Mouse (Mus musculus) heart, embryonic 11.5 days (tissue): ENCODE measurements around the gene Fam19a2. TPM values are rescaled to one million over a fixed set of nuclear protein-coding genes. Genes with fewer than 3 reads are reported as not detected.

Experiments
- ATAC-seq: fragments of 200-750 bp; cut with Nextera tagmentation; replicated peaks from 2 replicates; pipeline ENCODE4 v1.8.0; 2017; ENCODE audit warnings: moderate library complexity; ENCODE audit not compliant: insufficient number of reproducible peaks, low FRiP score, low TSS enrichment
- H3K27ac ChIP-seq: fragments of 300-500 bp; sonication (generic); 2 replicates; pipeline ENCODE4 v1.5.1; 2014; ENCODE audit warnings: mild to moderate bottlenecking, low read depth, low read length
- H3K27me3 ChIP-seq: fragments of 300-500 bp; sonication (generic); 2 replicates; pipeline ENCODE4 v1.6.1; 2014; ENCODE audit warnings: mild to moderate bottlenecking, low read length, mixed read lengths; ENCODE audit not compliant: control insufficient read depth, insufficient read depth
- H3K36me3 ChIP-seq: fragments of 300-500 bp; sonication (generic); 2 replicates; pipeline ENCODE4 v1.6.1; 2014; ENCODE audit warnings: mild to moderate bottlenecking, low read length, moderate library complexity, mixed read lengths; ENCODE audit not compliant: control insufficient read depth, insufficient read depth
- H3K4me1 ChIP-seq: fragments of 300-500 bp; sonication (generic); 2 replicates; pipeline ENCODE4 v1.6.1; 2014; ENCODE audit warnings: low read length; ENCODE audit not compliant: control insufficient read depth, insufficient read depth
- H3K4me2 ChIP-seq: fragments of 300-500 bp; sonication (generic); 2 replicates; pipeline ENCODE4 v1.6.1; 2014; ENCODE audit warnings: mild to moderate bottlenecking, moderate library complexity
- H3K4me3 ChIP-seq: fragments of 300-500 bp; sonication (generic); 2 replicates; pipeline ENCODE4 v1.5.1; 2014; ENCODE audit warnings: low read depth, low read length
- H3K9ac ChIP-seq: fragments of 300-500 bp; sonication (generic); 2 replicates; pipeline ENCODE4 v1.6.1; 2014; ENCODE audit warnings: mild to moderate bottlenecking, low read depth, low read length, moderate library complexity
- H3K9me3 ChIP-seq: fragments of 300-500 bp; sonication (generic); replicated peaks from 2 replicates; pipeline ENCODE4 v1.6.1; 2016; ENCODE audit warnings: low read length; ENCODE audit not compliant: control insufficient read depth
- WGBS: fragments of 180-500 bp; shearing (Covaris S2); extraction: QIAGEN DNeasy Blood & Tissue Kit; methylation state at CpG from one replicate; pipeline ENCODE4 v1.1.7; 2014; ENCODE audit not compliant: insufficient replicate concordance; 5-methylcytosine and 5-hydroxymethylcytosine counted together
- polyA plus RNA-seq: library from polyadenylated mRNA; unstranded; fragments of >200 nt; fragmentation: Nextera tagmentation; extraction: Ambion mirVana; gene quantifications from 2 replicates; pipeline ENCODE4 v1.2.1, GENCODE M21; 2014

The Fam19a2 gene
- polyA plus RNA-seq: 0.14 and 1.2 TPM in 2 replicates

GRCm38 (mm10) chr10:123263876-123264309 lies at the start of gene Fam19a2:
TSS of gene Fam19a2 (plus strand) at chr10:123263996.
- no peak within 1 kb of the TSS for H3K27ac ChIP-seq
- H3K36me3 ChIP-seq: no peaks in the 10 kb centered on the region
- WGBS: under 1% methylated on average over 12 of the region's 12 CpGs
- H3K4me1 ChIP-seq: 0 out of 2 replicates have a peak, but pooled peaks cover 3% of the 10 kb centered on the region
- peak within 1 kb of the TSS; percentile 59 for H3K4me3 ChIP-seq
- H3K27me3 ChIP-seq: peaks cover 23% of the 10 kb centered on the region
- peak within 1 kb of the TSS; percentile 99 for H3K4me2 ChIP-seq
- no peaks in the 10 kb centered on the region for H3K9me3 ChIP-seq
- peak within 1 kb of the TSS; percentile 28; the same call in 1 of the 2 replicates for H3K9ac ChIP-seq
- ATAC-seq: no peak

GRCm38 (mm10) chr10:123222785-123223184 lies 41.0 kb upstream of the Fam19a2 start:
- Histone ChIP-seq H3K4me1 (no peaks in the 10 kb centered on the region), H3K9me3 (no peaks in the 10 kb centered on the region), H3K9ac (no peak overlapping the region), H3K27ac (no peak overlapping the region), H3K4me3 (no peak overlapping the region), H3K4me2 (no peak overlapping the region), H3K27me3 (no peaks in the 10 kb centered on the region), H3K36me3 (no peaks in the 10 kb centered on the region)
- 76% methylated on average over 5 of the region's 5 CpGs for WGBS
- no peak for ATAC-seq

- Histone ChIP-seq H3K4me3 (no peak overlapping the region), H3K27ac (no peak overlapping the region), H3K4me2 (no peak overlapping the region), H3K9me3 (no peaks in the 10 kb centered on the region), H3K9ac (no peak overlapping the region), H3K36me3 (no peaks in the 10 kb centered on the region), H3K27me3 (no peaks in the 10 kb centered on the region), H3K4me1 (no peaks in the 10 kb centered on the region)
- 81% methylated on average over 5 of the region's 5 CpGs for WGBS
- no peak for ATAC-seq
Measured at GRCm38 (mm10) chr10:123229420-123229819, 34.4 kb upstream of the Fam19a2 start.

GRCm38 (mm10) chr10:123248063-123248462 lies 15.7 kb upstream of the Fam19a2 start:
- Histone ChIP-seq H3K9me3 (no peaks in the 10 kb centered on the region), H3K27me3 (no peaks in the 10 kb centered on the region), H3K9ac (no peak overlapping the region), H3K4me1 (no peaks in the 10 kb centered on the region), H3K27ac (no peak overlapping the region), H3K4me3 (no peak overlapping the region), H3K4me2 (no peak overlapping the region), H3K36me3 (no peaks in the 10 kb centered on the region)
- WGBS: 69% methylated on average over 6 of the region's 6 CpGs
- ATAC-seq: no peak

- Histone ChIP-seq H3K9me3 (no peaks in the 10 kb centered on the region), H3K27me3 (no peaks in the 10 kb centered on the region), H3K36me3 (no peaks in the 10 kb centered on the region), H3K9ac (no peak overlapping the region), H3K4me1 (no peaks in the 10 kb centered on the region), H3K4me2 (no peak overlapping the region), H3K4me3 (no peak overlapping the region), H3K27ac (no peak overlapping the region)
- ATAC-seq: no peak
- 80% methylated on average over 9 of the region's 9 CpGs for WGBS
Measured at GRCm38 (mm10) chr10:123251904-123252303, 11.9 kb upstream of the Fam19a2 start.

GRCm38 (mm10) chr10:123254299-123254698 lies 9.5 kb upstream of the Fam19a2 start:
- H3K36me3 ChIP-seq: no peaks in the 10 kb centered on the region
- H3K9ac ChIP-seq: no peak overlapping the region
- no peaks in the 10 kb centered on the region for H3K27me3 ChIP-seq
- no peaks in the 10 kb centered on the region for H3K4me1 ChIP-seq
- H3K4me3 ChIP-seq: no peak overlapping the region
- WGBS: 31% methylated on average over 5 of the region's 5 CpGs
- no peak overlapping the region for H3K4me2 ChIP-seq
- no peak for ATAC-seq
- H3K9me3 ChIP-seq: no peaks in the 10 kb centered on the region
- no peak overlapping the region for H3K27ac ChIP-seq

- ATAC-seq: no peak
- no peaks in the 10 kb centered on the region for H3K27me3 ChIP-seq
- WGBS: 71% methylated on average over 7 of the region's 7 CpGs
Measured at GRCm38 (mm10) chr10:123255674-123256348, 8.0 kb upstream of the Fam19a2 start.

GRCm38 (mm10) chr10:123264461-123265191 lies 830 bp downstream of the Fam19a2 start:
- peak; percentile 35 for ATAC-seq
- H3K9ac ChIP-seq: peak overlapping the region; percentile 28; the same call in 1 of the 2 replicates

More at GRCm38 (mm10) chr10:123255674-123256348, 8.0 kb upstream of the Fam19a2 start:
- H3K4me3 ChIP-seq: no peak overlapping the region
- H3K9me3 ChIP-seq: no peaks in the 10 kb centered on the region
- H3K4me2 ChIP-seq: no peak overlapping the region
- H3K9ac ChIP-seq: no peak overlapping the region
- no peaks in the 10 kb centered on the region for H3K4me1 ChIP-seq
- no peaks in the 10 kb centered on the region for H3K36me3 ChIP-seq
- H3K27ac ChIP-seq: no peak overlapping the region

More at GRCm38 (mm10) chr10:123264461-123265191, 830 bp downstream of the Fam19a2 start:
- Histone ChIP-seq H3K4me3 (peak overlapping the region; percentile 59), H3K9me3 (no peaks in the 10 kb centered on the region), H3K4me2 (peak overlapping the region; percentile 99), H3K36me3 (no peaks in the 10 kb centered on the region), H3K27ac (no peak overlapping the region), H3K27me3 (peaks cover 23% of the 10 kb centered on the region), H3K4me1 (0 out of 2 replicates have a peak, but pooled peaks cover 3% of the 10 kb centered on the region)
- under 1% methylated on average over 64 of the region's 84 CpGs for WGBS
